Mouse (Mus musculus) E14TG2a.4 (cell line): ENCODE data around the gene Tmem106a.
A peak's percentile ranks its signal among the peaks of the same experiment; 100 is the strongest.

Source experiments
- CTCF ChIP-seq: conservative IDR thresholded peaks from 2 replicates; pipeline ENCODE4 v1.5.1; 2014; ENCODE audit warnings: low read length
- POU5F1 ChIP-seq: IDR thresholded peaks from 2 replicates; pipeline ENCODE4 v1.6.1; 2014; ENCODE audit warnings: low read length, borderline replicate concordance

- peak; percentile 32 for TF ChIP-seq CTCF
- no peak for TF ChIP-seq POU5F1
These were observed 5.9 kb upstream of the Tmem106a start for GRCm38 (mm10) chr11:101576116-101576515.
